Mouse (Mus musculus) testis, adult 2 months (tissue): ENCODE results near the gene Tmem150c.

Experiments used
- CTCF ChIP-seq: fragments of 200-500 bp; IDR thresholded peaks from 2 replicates; pipeline ENCODE4 v1.5.1; 2012; ENCODE audit warnings: low read depth, mild to moderate bottlenecking, inconsistent platforms, low read length, moderate library complexity; ENCODE audit not compliant: control insufficient read depth, insufficient read depth, insufficient replicate concordance
- POLR2A ChIP-seq: fragments of 200-500 bp; IDR thresholded peaks from 2 replicates; pipeline ENCODE4 v1.6.1; 2012; ENCODE audit warnings: low read depth, mild to moderate bottlenecking, inconsistent platforms, low read length, moderate library complexity; ENCODE audit not compliant: control insufficient read depth

GRCm38 (mm10) chr5:100158301-100158700 is 1.3 kb downstream of the Tmem150c start:
- TF ChIP-seq POLR2A (no peak), CTCF (no peak)
